ENCODE assay signal across 9 mouse cellular contexts in the genomic region with DNA sequence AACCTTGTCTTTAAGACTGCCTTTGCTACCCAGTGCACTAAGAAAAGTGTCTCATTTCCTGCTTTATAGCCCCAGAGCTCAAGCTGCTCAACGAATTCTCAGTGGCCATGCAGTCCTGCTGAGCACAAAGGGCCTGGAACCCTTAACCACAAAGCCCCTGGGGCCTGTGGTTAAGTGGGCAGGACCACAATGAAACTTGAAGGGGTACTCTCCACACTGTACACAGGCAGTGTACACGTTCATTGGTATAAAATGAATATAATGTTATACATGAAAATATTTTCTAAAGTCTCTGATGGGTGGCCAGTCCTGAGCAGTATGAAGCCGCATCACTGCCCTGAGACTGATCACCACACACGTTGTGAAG. TPM values are rescaled to one million over a fixed set of nuclear protein-coding genes. Genes with fewer than 3 reads are reported as not detected.
DNase-seq lines count a peak whose midpoint lies in the region; ATAC-seq lines count a peak whose summit lies in the region.
"Had no signal": no experiment of that assay in that cellular context is flagged by ENCODE, and none has a peak within 500 bp of the region (broad histone marks: within the 10 kb centered on the region; RNA-seq: fewer than 3 reads in every experiment).

No protein-coding gene starts in this region.

- peak overlapping the region; percentile 57; the same call in 1 of the 2 replicates for H3K27ac ChIP-seq in heart, embryonic 16.5 days (ENCODE audit: low read length)
- H3K27ac ChIP-seq in hindbrain, embryonic 15.5 days (replicated peaks), result peak overlapping the region; percentile 82
- H3K27ac ChIP-seq in midbrain, embryonic 15.5 days, result peak overlapping the region; percentile 70

- 25% methylated on average over 4 of the region's 4 CpGs for WGBS in heart, embryonic 16.5 days
- WGBS in hindbrain, embryonic 15.5 days, result 20% methylated on average over 4 of the region's 4 CpGs
- WGBS in midbrain, embryonic 15.5 days, result 22% methylated on average over 4 of the region's 4 CpGs

- H3K4me1 ChIP-seq in heart, embryonic 16.5 days (ENCODE audit: control insufficient read depth, insufficient read depth, low read length), result peaks cover 4% of the 10 kb centered on the region; the same call in 1 of the 2 replicates
- H3K4me1 ChIP-seq in hindbrain, embryonic 15.5 days (replicated peaks), result peaks cover 26% of the 10 kb centered on the region
- peaks cover 24% of the 10 kb centered on the region for H3K4me1 ChIP-seq in midbrain, embryonic 15.5 days

- 0 out of 2 replicates have a peak, but pooled peaks have one; percentile 18 for ATAC-seq in heart, embryonic 16.5 days (replicated peaks; ENCODE audit: extremely low read depth, insufficient read depth, low FRiP score)
- ATAC-seq in activated CD4-positive, CD25-positive, alpha-beta regulatory T cell, adult 4 months, result peak; percentile 15
- ATAC-seq in hindbrain, embryonic 15.5 days (ENCODE audit: low FRiP score, low read depth), result no peak; the same call in 1 of the 2 replicates
- no peak; the same call in 1 of the 2 replicates for ATAC-seq in midbrain, embryonic 15.5 days (replicated peaks)
- ATAC-seq in frontal cortex, adult (ENCODE audit: low TSS enrichment), result no peak

- intact Hi-C loops in heart, postnatal 25 days (cut with DNase I), result loop anchor here (1.0 to 10.0 kb wide), 2 partner anchors 15 to 379 kb away; a partner anchor contains a TSS

- H3K9ac ChIP-seq in heart, embryonic 16.5 days (ENCODE audit: low read length), result peak overlapping the region; percentile 31; the same call in 1 of the 2 replicates
- no peak overlapping the region for H3K9ac ChIP-seq in hindbrain, embryonic 15.5 days
- H3K9ac ChIP-seq in midbrain, embryonic 15.5 days, result peak overlapping the region; percentile 51; the same call in 1 of the 2 replicates

- no peak for DNase-seq in heart, postnatal 25 days (ENCODE audit: low spot score)
- DNase-seq in urinary bladder, postnatal 14 days (ENCODE audit: low spot score), result no peak
- no peak for DNase-seq in adrenal gland, postnatal 25 days

- H3K9me3 ChIP-seq in heart, embryonic 16.5 days (replicated peaks; ENCODE audit: control insufficient read depth, low read length), result no peaks in the 10 kb centered on the region
- H3K9me3 ChIP-seq in hindbrain, embryonic 15.5 days, result no peaks in the 10 kb centered on the region
- H3K9me3 ChIP-seq in midbrain, embryonic 15.5 days, result no peaks in the 10 kb centered on the region

- H3K4me2 ChIP-seq in heart, embryonic 16.5 days (ENCODE audit: low read depth, low read length), result peak overlapping the region; percentile 92; the same call in 1 of the 2 replicates
- peak overlapping the region; percentile 75 for H3K4me2 ChIP-seq in hindbrain, embryonic 15.5 days
- H3K4me2 ChIP-seq in midbrain, embryonic 15.5 days, result peak overlapping the region; percentile 80

- H3K36me3 ChIP-seq in heart, embryonic 16.5 days (ENCODE audit: control insufficient read depth, insufficient read depth), result peaks cover 26% of the 10 kb centered on the region
- H3K36me3 ChIP-seq in hindbrain, embryonic 15.5 days, result peaks cover 20% of the 10 kb centered on the region
- H3K36me3 ChIP-seq in midbrain, embryonic 15.5 days (replicated peaks), result peaks cover 14% of the 10 kb centered on the region

- no peaks in the 10 kb centered on the region for H3K27me3 ChIP-seq in heart, embryonic 16.5 days (ENCODE audit: control insufficient read depth, insufficient read depth, low read length)
- H3K27me3 ChIP-seq in hindbrain, embryonic 15.5 days, result no peaks in the 10 kb centered on the region
- no peaks in the 10 kb centered on the region for H3K27me3 ChIP-seq in midbrain, embryonic 15.5 days (replicated peaks)

- H3K4me3 ChIP-seq in heart, embryonic 16.5 days (ENCODE audit: low read length), result peak overlapping the region; percentile 75
- peak overlapping the region; percentile 61; the same call in 1 of the 2 replicates for H3K4me3 ChIP-seq in hindbrain, embryonic 15.5 days
- peak overlapping the region; percentile 62 for H3K4me3 ChIP-seq in midbrain, embryonic 15.5 days

RNA-seq across cellular contexts. Expression of a gene that starts 0.3 kb away (rescaled TPM):
- polyA plus RNA-seq in heart, embryonic 16.5 days (2015; fragmentation: Nextera tagmentation; extraction: Ambion mirVana), result 25.8 and 28.5 TPM in 2 replicates
- total RNA-seq in heart, postnatal 25 days (2021), result 10 to 100 TPM; 21.5 to 31.2 TPM
- 10 to 100 TPM in 1 of 2 experiments, 1 to 10 TPM in 1; 9.3 to 14.4 TPM for polyA plus RNA-seq in activated CD4-positive, CD25-positive, alpha-beta regulatory T cell, adult 4 months (2017; shearing (Covaris generic))
- polyA plus RNA-seq in hindbrain, embryonic 15.5 days (2015; fragmentation: Nextera tagmentation; extraction: Ambion mirVana), result 26.7 and 27.6 TPM in 2 replicates
- 29.6 and 30.7 TPM in 2 replicates for polyA plus RNA-seq in midbrain, embryonic 15.5 days (2015; fragmentation: Nextera tagmentation; extraction: Ambion mirVana)
- total RNA-seq in adrenal gland, postnatal 25 days (2021), result 42.7 and 45.4 TPM in 2 replicates

RNA-seq across cellular contexts. Expression of a gene that starts 25.4 kb away (rescaled TPM):
- 1.4 and 1.5 TPM in 2 replicates for polyA plus RNA-seq in heart, embryonic 16.5 days (2015; fragmentation: Nextera tagmentation; extraction: Ambion mirVana)
- total RNA-seq in heart, postnatal 25 days (2021), result under 1 TPM in 1 of 2 experiments, not detected in 1; 0.34 TPM
- 1 to 10 TPM; 1.1 to 2.2 TPM for polyA plus RNA-seq in activated CD4-positive, CD25-positive, alpha-beta regulatory T cell, adult 4 months (2017; shearing (Covaris generic))
- 0.52 and 1.0 TPM in 2 replicates for polyA plus RNA-seq in hindbrain, embryonic 15.5 days (2015; fragmentation: Nextera tagmentation; extraction: Ambion mirVana)
- 1.1 TPM in 2 replicates for polyA plus RNA-seq in midbrain, embryonic 15.5 days (2015; fragmentation: Nextera tagmentation; extraction: Ambion mirVana)
- total RNA-seq in adrenal gland, postnatal 25 days (2021), result 0.91 TPM in 1 of 2 replicates, not detected in the other

RNA-seq across cellular contexts. Expression of a gene that starts 25.5 kb away (rescaled TPM):
- 45.1 and 45.2 TPM in 2 replicates for polyA plus RNA-seq in heart, embryonic 16.5 days (2015; fragmentation: Nextera tagmentation; extraction: Ambion mirVana)
- 10 to 100 TPM; 33.0 to 33.2 TPM for total RNA-seq in heart, postnatal 25 days (2021)
- 10 to 100 TPM; 41.5 to 52.3 TPM for polyA plus RNA-seq in activated CD4-positive, CD25-positive, alpha-beta regulatory T cell, adult 4 months (2017; shearing (Covaris generic))
- polyA plus RNA-seq in hindbrain, embryonic 15.5 days (2015; fragmentation: Nextera tagmentation; extraction: Ambion mirVana), result 65.4 and 74.2 TPM in 2 replicates
- 78.7 and 82.8 TPM in 2 replicates for polyA plus RNA-seq in midbrain, embryonic 15.5 days (2015; fragmentation: Nextera tagmentation; extraction: Ambion mirVana)
- total RNA-seq in adrenal gland, postnatal 25 days (2021), result 74.9 and 75.2 TPM in 2 replicates

RNA-seq across cellular contexts. Expression of a gene that starts 32.2 kb away (rescaled TPM):
- polyA plus RNA-seq in heart, embryonic 16.5 days (2015; fragmentation: Nextera tagmentation; extraction: Ambion mirVana), result 0.24 TPM in 1 of 2 replicates, not detected in the other
- total RNA-seq in heart, postnatal 25 days (2021), result not detected
- polyA plus RNA-seq in activated CD4-positive, CD25-positive, alpha-beta regulatory T cell, adult 4 months (2017; shearing (Covaris generic)), result under 1 TPM in 1 of 2 experiments, not detected in 1; 0.15 TPM
- 0.18 TPM in 1 of 2 replicates, not detected in the other for polyA plus RNA-seq in hindbrain, embryonic 15.5 days (2015; fragmentation: Nextera tagmentation; extraction: Ambion mirVana)
- polyA plus RNA-seq in midbrain, embryonic 15.5 days (2015; fragmentation: Nextera tagmentation; extraction: Ambion mirVana), result 0.20 TPM in 1 of 2 replicates, not detected in the other
- total RNA-seq in adrenal gland, postnatal 25 days (2021), result not detected in 2 replicates
- total RNA-seq: hematopoietic stem cell, adult 5-6 weeks had no signal

Comparison
In these comparisons a context has a peak if more than half of its experiments do, and no peak if none do; other contexts are left out.
1. ATAC-seq: peak in heart, embryonic 16.5 days (single experiment) and activated CD4-positive, CD25-positive, alpha-beta regulatory T cell, adult 4 months (single experiment); none in hindbrain, embryonic 15.5 days (single experiment), midbrain, embryonic 15.5 days (single experiment) and frontal cortex, adult (single experiment).
2. Peak in every context shown above with its lines, with median percentiles within 50 percentile points of each other: H3K27ac ChIP-seq, H3K4me2 ChIP-seq and H3K4me3 ChIP-seq.